Mouse (Mus musculus): ENCODE measurements around the gene 1500015O10Rik.

Gene 1500015O10Rik

GRCm38 (mm10) chr1:43730491-43730924, at the start of gene 1500015O10Rik:
Gene 1500015O10Rik (plus strand): TSS chr1:43730602.
- POLR2A ChIA-PET, result no interaction called here
- CTCF ChIA-PET, result no interaction called here

- ChIA-PET CTCF (no interaction called here), POLR2A (no interaction called here)
Observed at GRCm38 (mm10) chr1:43689983-43690382, 40.4 kb upstream of the 1500015O10Rik start.

- CTCF ChIA-PET, result interaction anchor here in 1 of 4 experiments (0.6 kb wide), 1 partner anchor 643 kb away, joined by 3 read pairs; no protein-coding TSS in a partner anchor
- POLR2A ChIA-PET, result no interaction called here
Observed at GRCm38 (mm10) chr1:43690507-43690906, 39.9 kb upstream of the 1500015O10Rik start.

- CTCF ChIA-PET, result no interaction called here
- POLR2A ChIA-PET, result no interaction called here
Observed at GRCm38 (mm10) chr1:43694076-43694475, 36.3 kb upstream of the 1500015O10Rik start.

GRCm38 (mm10) chr1:43694851-43695545, 35.4 kb upstream of the 1500015O10Rik start:
- ChIA-PET POLR2A (interaction anchor here in 1 of 4 experiments (0.5 kb wide), 1 partner anchor 425 kb away, joined by 3 read pairs; no protein-coding TSS in a partner anchor), CTCF (no interaction called here)

GRCm38 (mm10) chr1:43698577-43699000, 31.8 kb upstream of the 1500015O10Rik start:
- POLR2A ChIA-PET, result no interaction called here
- CTCF ChIA-PET, result interaction anchor here in 2 of 4 experiments (0.6 to 0.7 kb wide), 3 partner anchors 188 to 1653 kb away, joined by 3 to 5 read pairs (median 5); no protein-coding TSS in a partner anchor

GRCm38 (mm10) chr1:43714841-43715240, 15.6 kb upstream of the 1500015O10Rik start:
- ChIA-PET POLR2A (no interaction called here), CTCF (no interaction called here)

- ChIA-PET POLR2A (no interaction called here), CTCF (no interaction called here)
Observed at GRCm38 (mm10) chr1:43717967-43718366, 12.4 kb upstream of the 1500015O10Rik start.

- CTCF ChIA-PET, result no interaction called here
Observed at GRCm38 (mm10) chr1:43718793-43719192, 11.6 kb upstream of the 1500015O10Rik start.

GRCm38 (mm10) chr1:43722459-43722858, 7.9 kb upstream of the 1500015O10Rik start:
- ChIA-PET POLR2A (no interaction called here), CTCF (no interaction called here)

More at GRCm38 (mm10) chr1:43718793-43719192, 11.6 kb upstream of the 1500015O10Rik start:
- POLR2A ChIA-PET, result no interaction called here

GRCm38 (mm10) chr1:43732100-43732499, 1.7 kb downstream of the 1500015O10Rik start:
- CTCF ChIA-PET, result interaction anchor here in 1 of 4 experiments (0.5 kb wide), 1 partner anchor 595 kb away, joined by 4 read pairs; no protein-coding TSS in a partner anchor
- POLR2A ChIA-PET, result interaction anchor here in 1 of 4 experiments (0.6 kb wide), 1 partner anchor 193 kb away, joined by 9 read pairs; no protein-coding TSS in a partner anchor

GRCm38 (mm10) chr1:43732657-43733056, 2.3 kb downstream of the 1500015O10Rik start:
- ChIA-PET POLR2A (interaction anchor here in 1 of 4 experiments (0.6 kb wide), 1 partner anchor 192 kb away, joined by 9 read pairs; no protein-coding TSS in a partner anchor), CTCF (interaction anchor here in 1 of 4 experiments (0.5 kb wide), 1 partner anchor 595 kb away, joined by 4 read pairs; no protein-coding TSS in a partner anchor)

GRCm38 (mm10) chr1:43737812-43738518, 7.6 kb downstream of the 1500015O10Rik start:
- ChIA-PET CTCF (interaction anchor here in 1 of 4 experiments (2.4 kb wide), 1 partner anchor 598 kb away, joined by 9 read pairs; no protein-coding TSS in a partner anchor), POLR2A (no interaction called here)

GRCm38 (mm10) chr1:43738519-43738894, 8.1 kb downstream of the 1500015O10Rik start:
- POLR2A ChIA-PET, result no interaction called here
- CTCF ChIA-PET, result interaction anchor here in 3 of 4 experiments (0.5 to 2.4 kb wide), 3 partner anchors 185 to 599 kb away, joined by 4 to 9 read pairs (median 8); no protein-coding TSS in a partner anchor

- ChIA-PET CTCF (interaction anchor here in 3 of 4 experiments (0.6 to 1.0 kb wide), 3 partner anchors 144 to 441 kb away, joined by 3 read pairs; no protein-coding TSS in a partner anchor), POLR2A (interaction anchor here in 1 of 4 experiments (0.9 to 1.4 kb wide), 3 partner anchors 9 to 348 kb away, joined by 3 to 4 read pairs (median 3); partner anchors contain the start of gene Tex30)
Observed at GRCm38 (mm10) chr1:43754448-43755312, 24.3 kb downstream of the 1500015O10Rik start.

GRCm38 (mm10) chr1:43760085-43760484, 29.7 kb downstream of the 1500015O10Rik start:
- ChIA-PET POLR2A (interaction anchor here in 1 of 4 experiments (0.8 to 1.3 kb wide), 2 partner anchors 10 to 15 kb away, joined by 4 to 6 read pairs; no protein-coding TSS in a partner anchor), CTCF (interaction anchor here in 3 of 4 experiments (0.5 to 1.7 kb wide), 13 partner anchors 10 to 454 kb away, joined by 3 to 7 read pairs (median 4); no protein-coding TSS in a partner anchor)

GRCm38 (mm10) chr1:43764481-43764880, 34.1 kb downstream of the 1500015O10Rik start:
- ChIA-PET CTCF (interaction anchor here in 1 of 4 experiments (0.9 kb wide), 1 partner anchor 625 kb away, joined by 3 read pairs; no protein-coding TSS in a partner anchor), POLR2A (interaction anchor here in 1 of 4 experiments (0.9 kb wide), 1 partner anchor 10 kb away, joined by 3 read pairs; no protein-coding TSS in a partner anchor)

- ChIA-PET POLR2A (interaction anchor here in 2 of 4 experiments (0.8 to 1.2 kb wide), 2 partner anchors 9 to 61 kb away, joined by 3 read pairs; partner anchors contain the start of gene Uxs1 (in 1 of the 2)), CTCF (no interaction called here)
Observed at GRCm38 (mm10) chr1:43766328-43766727, 35.9 kb downstream of the 1500015O10Rik start.
